Mouse (Mus musculus): ENCODE measurements around the gene Cyp2d22.

Cyp2d22 gene

GRCm38 (mm10) chr15:82348258-82348998 is 31.6 kb downstream of the Cyp2d22 start:
- in situ Hi-C loops (cut with MboI; ENCODE audit: unreplicated experiment in 2 of 2) = no loop called here

- in situ Hi-C loops (cut with MboI; ENCODE audit: unreplicated experiment in 2 of 2) = no loop called here
Observed at GRCm38 (mm10) chr15:82347852-82348251, 32.2 kb downstream of the Cyp2d22 start.

GRCm38 (mm10) chr15:82347303-82347676 is 32.8 kb downstream of the Cyp2d22 start:
- in situ Hi-C loops (cut with MboI; ENCODE audit: unreplicated experiment in 2 of 2) = no loop called here

GRCm38 (mm10) chr15:82346580-82347302 is 33.3 kb downstream of the Cyp2d22 start:
- in situ Hi-C loops (cut with MboI; ENCODE audit: unreplicated experiment in 2 of 2) = no loop called here

- in situ Hi-C loops (cut with MboI; ENCODE audit: unreplicated experiment in 2 of 2) = no loop called here
Observed at GRCm38 (mm10) chr15:82345820-82346470, 34.1 kb downstream of the Cyp2d22 start.

GRCm38 (mm10) chr15:82344971-82345370 is 35.1 kb downstream of the Cyp2d22 start:
- in situ Hi-C loops (cut with MboI; ENCODE audit: unreplicated experiment in 2 of 2) = no loop called here

- in situ Hi-C loops (cut with MboI; ENCODE audit: unreplicated experiment in 2 of 2) = no loop called here
Observed at GRCm38 (mm10) chr15:82343368-82344287, 36.4 kb downstream of the Cyp2d22 start.

GRCm38 (mm10) chr15:82342543-82342935 is 37.5 kb downstream of the Cyp2d22 start:
- in situ Hi-C loops (cut with MboI; ENCODE audit: unreplicated experiment in 2 of 2) = no loop called here

GRCm38 (mm10) chr15:82341675-82342542 is 38.2 kb downstream of the Cyp2d22 start:
- in situ Hi-C loops (cut with MboI; ENCODE audit: unreplicated experiment in 2 of 2) = no loop called here

GRCm38 (mm10) chr15:82341036-82341501 is 39.0 kb downstream of the Cyp2d22 start:
- in situ Hi-C loops (cut with MboI; ENCODE audit: unreplicated experiment in 2 of 2) = no loop called here

- in situ Hi-C loops (cut with MboI; ENCODE audit: unreplicated experiment in 2 of 2) = no loop called here
Observed at GRCm38 (mm10) chr15:82340414-82341035, 39.5 kb downstream of the Cyp2d22 start.

- in situ Hi-C loops (cut with MboI; ENCODE audit: unreplicated experiment in 2 of 2) = no loop called here
Observed at GRCm38 (mm10) chr15:82339634-82340254, 40.3 kb downstream of the Cyp2d22 start.

GRCm38 (mm10) chr15:82339150-82339549 is 40.9 kb downstream of the Cyp2d22 start:
- in situ Hi-C loops (cut with MboI; ENCODE audit: unreplicated experiment in 2 of 2) = no loop called here

GRCm38 (mm10) chr15:82338593-82339112 is 41.4 kb downstream of the Cyp2d22 start, which contains the start of the genes Naga, Pheta2 and Smdt1:
Gene Naga (minus strand): TSS chr15:82338925.
Gene Pheta2 (plus strand): TSS chr15:82338942.
Gene Smdt1 (plus strand): TSS chr15:82338959.
- in situ Hi-C loops (cut with MboI; ENCODE audit: unreplicated experiment in 2 of 2) = no loop called here

- in situ Hi-C loops (cut with MboI; ENCODE audit: unreplicated experiment in 2 of 2) = no loop called here
Observed at GRCm38 (mm10) chr15:82337875-82338274, 42.2 kb downstream of the Cyp2d22 start.

GRCm38 (mm10) chr15:82336629-82337028 is 43.4 kb downstream of the Cyp2d22 start:
- in situ Hi-C loops (cut with MboI; ENCODE audit: unreplicated experiment in 2 of 2) = no loop called here

GRCm38 (mm10) chr15:82335194-82335593 is 44.9 kb downstream of the Cyp2d22 start:
- in situ Hi-C loops (cut with MboI; ENCODE audit: unreplicated experiment in 2 of 2) = no loop called here

- in situ Hi-C loops (cut with MboI; ENCODE audit: unreplicated experiment in 2 of 2) = no loop called here
Observed at GRCm38 (mm10) chr15:82325382-82325781, 54.7 kb downstream of the Cyp2d22 start.

All from v-Abl transformed pro-B cells (cell line).